8 mouse cellular contexts compared by ENCODE assay signal in the genomic region with DNA sequence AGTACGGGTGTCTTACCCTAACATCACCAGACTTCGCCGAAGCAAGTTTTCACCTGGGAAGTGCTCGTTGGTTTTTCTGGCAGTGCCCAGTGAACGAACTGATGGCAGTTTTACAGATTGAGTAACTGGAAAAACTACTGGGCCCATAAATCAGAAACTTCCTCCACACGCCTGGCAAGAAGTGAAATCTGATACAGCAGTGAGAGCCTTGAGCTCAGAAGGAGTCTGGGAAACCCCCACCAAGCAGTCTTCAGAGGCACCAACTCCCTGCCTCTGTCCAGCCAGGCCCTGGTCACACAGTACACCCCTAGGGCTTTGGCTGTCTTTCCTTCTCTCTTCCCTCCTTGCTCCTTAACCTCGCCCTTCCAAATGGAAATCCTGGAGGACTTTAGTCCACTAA. TPM values are rescaled to one million over a fixed set of nuclear protein-coding genes. Genes with fewer than 3 reads are reported as not detected.
A peak's percentile ranks its signal among the peaks of the same experiment; 100 is the strongest.
DNase-seq lines count a peak whose midpoint lies in the region; ATAC-seq lines count a peak whose summit lies in the region.
"Had no signal": no experiment of that assay in that cellular context is flagged by ENCODE, and none has a peak within 500 bp of the region (broad histone marks: within the 10 kb centered on the region; RNA-seq: fewer than 3 reads in every experiment).

No protein-coding gene starts in this region.

- no peaks in the 10 kb centered on the region for H3K36me3 ChIP-seq in limb, embryonic 13.5 days
- H3K36me3 ChIP-seq: hindbrain, embryonic 15.5 days had no signal

- peak; percentile 67 for ATAC-seq in limb, embryonic 13.5 days (ENCODE audit: low FRiP score, low read depth)
- no peak for ATAC-seq in inflammation-experienced regulatory T-cells, adult 6 months

- no peaks in the 10 kb centered on the region for H3K9me3 ChIP-seq in limb, embryonic 13.5 days
- H3K9me3 ChIP-seq: hindbrain, embryonic 15.5 days had no signal

- H3K4me2 ChIP-seq in limb, embryonic 13.5 days (replicated peaks): peak overlapping the region; percentile 46
- H3K4me2 ChIP-seq: hindbrain, embryonic 15.5 days had no signal

- H3K4me3 ChIP-seq in limb, embryonic 13.5 days: no peak overlapping the region
- H3K4me3 ChIP-seq: hindbrain, embryonic 15.5 days had no signal

- DNase-seq in 416B (ENCODE audit: low read depth) (peak; percentile 72), NIH3T3 (ENCODE audit: low read depth) (peak; percentile 88)
- peak; percentile 70 for DNase-seq in gonadal fat pad, adult 2 months (ENCODE audit: low read depth)
- DNase-seq in cerebellum, adult 8-10 months: no peak
- DNase-seq in layer of hippocampus, postnatal 25 days (ENCODE audit: extremely low spot score in 1 of 2, low spot score in 1 of 2): no peak

- 5% methylated on average over 7 of the region's 7 CpGs for WGBS in limb, embryonic 13.5 days

- H3K27ac ChIP-seq in limb, embryonic 13.5 days: peak overlapping the region; percentile 85
- H3K27ac ChIP-seq: hindbrain, embryonic 15.5 days had no signal

- H3K9ac ChIP-seq in limb, embryonic 13.5 days: no peak overlapping the region
- H3K9ac ChIP-seq: hindbrain, embryonic 15.5 days had no signal

- peaks cover 39% of the 10 kb centered on the region for H3K27me3 ChIP-seq in limb, embryonic 13.5 days
- H3K27me3 ChIP-seq: hindbrain, embryonic 15.5 days had no signal

- H3K4me1 ChIP-seq in limb, embryonic 13.5 days: peaks cover 79% of the 10 kb centered on the region
- H3K4me1 ChIP-seq: hindbrain, embryonic 15.5 days had no signal

RNA-seq across cellular contexts. Expression of gene Ltbp2, which starts 28.9 kb away (rescaled TPM):
- 35.6 and 37.9 TPM in 2 replicates for polyA plus RNA-seq in gonadal fat pad, adult 2 months (2012; rRNA removed)
- polyA plus RNA-seq in limb, embryonic 13.5 days (2015; fragmentation: Nextera tagmentation; extraction: Ambion mirVana): 1.0 and 2.7 TPM in 2 replicates
- not detected for polyA plus RNA-seq in inflammation-experienced regulatory T-cells, adult 6 months (2017; shearing (Covaris generic))
- total RNA-seq in layer of hippocampus, postnatal 25 days (2021): under 1 TPM; 0.20 to 0.45 TPM

Comparison
In these comparisons a context has a peak if more than half of its experiments do, and no peak if none do; other contexts are left out.
1. DNase-seq: peak in 416B (single experiment), NIH3T3 (single experiment) and gonadal fat pad, adult 2 months (single experiment); none in cerebellum, adult 8-10 months (single experiment) and layer of hippocampus, postnatal 25 days (0 of 2).